Mouse (Mus musculus) ES-Bruce4 (cell line): ENCODE results near the gene Rbl2. TPM values are rescaled to one million over a fixed set of nuclear protein-coding genes. Genes with fewer than 3 reads are reported as not detected.

Experiments used
- H3K27ac ChIP-seq: 2 replicates; pipeline ENCODE4 v1.5.1; 2012; ENCODE audit warnings: low read length, inconsistent platforms; ENCODE audit not compliant: insufficient read depth
- H3K27me3 ChIP-seq: 2 replicates; pipeline ENCODE4 v1.6.1; 2012; ENCODE audit warnings: mild to moderate bottlenecking, low read length, inconsistent platforms; ENCODE audit not compliant: control insufficient read depth, poor library complexity, insufficient read depth, severe bottlenecking
- H3K36me3 ChIP-seq: 2 replicates; pipeline ENCODE4 v1.6.1; 2012; ENCODE audit warnings: inconsistent platforms, mild to moderate bottlenecking, low read length, moderate library complexity; ENCODE audit not compliant: control insufficient read depth, poor library complexity, insufficient read depth, severe bottlenecking
- H3K4me1 ChIP-seq: one replicate; pipeline ENCODE4 v1.8.1; 2011; ENCODE audit warnings: low read length; ENCODE audit not compliant: control insufficient read depth, insufficient read depth
- H3K4me3 ChIP-seq: 2 replicates; pipeline ENCODE4 v1.5.1; 2011; ENCODE audit warnings: low read depth, mild to moderate bottlenecking, low read length
- H3K9ac ChIP-seq: 2 replicates; pipeline ENCODE4 v1.6.1; 2012; ENCODE audit warnings: low read depth, mild to moderate bottlenecking, inconsistent platforms; ENCODE audit not compliant: poor library complexity, severe bottlenecking
- H3K9me3 ChIP-seq: replicated peaks from 2 replicates; pipeline ENCODE4 v1.6.1; 2012; ENCODE audit warnings: mild to moderate bottlenecking, low read length, inconsistent platforms; ENCODE audit not compliant: control insufficient read depth, poor library complexity, insufficient read depth, severe bottlenecking
- CTCF ChIP-seq: IDR thresholded peaks from one replicate; pipeline ENCODE4 v1.8.1; 2011; ENCODE audit warnings: low read depth, low read length
- EP300 ChIP-seq: IDR thresholded peaks from 2 replicates; pipeline ENCODE4 v1.6.1; 2011; ENCODE audit warnings: low read depth, low read length; ENCODE audit not compliant: insufficient read depth
- POLR2A ChIP-seq: IDR thresholded peaks from one replicate; pipeline ENCODE4 v1.8.1; 2011; ENCODE audit warnings: low read length; ENCODE audit not compliant: insufficient read depth
- polyA plus RNA-seq: library from polyadenylated mRNA; stranded (reverse); fragments of >200 nt; gene quantifications from 2 replicates; pipeline ENCODE4 v1.2.4, GENCODE M21; 2011; ENCODE audit warnings: low read depth; ENCODE audit not compliant: missing spikeins, insufficient read depth, insufficient read length

Gene Rbl2
- polyA plus RNA-seq, 1 experiment: 7.3 TPM

DNA sequence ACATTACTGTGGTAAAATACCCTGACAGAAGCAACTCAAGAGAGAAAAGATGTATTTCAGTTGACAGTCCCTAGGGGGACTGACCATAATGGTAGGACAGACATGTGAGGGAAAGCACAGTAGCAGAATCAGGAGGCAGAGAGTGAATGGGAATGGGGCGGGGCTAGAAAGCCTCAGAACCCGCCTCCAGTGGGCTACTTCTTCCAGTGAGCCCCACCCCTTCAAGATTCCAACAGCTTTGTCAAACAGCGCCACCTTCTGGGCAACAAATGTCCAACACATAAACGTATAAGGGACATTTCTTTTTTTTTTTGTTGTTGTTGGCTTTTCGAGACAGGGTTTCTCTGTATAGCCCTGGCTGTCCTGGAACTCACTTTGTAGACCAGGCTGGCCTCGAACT, 84.7 kb downstream of the Rbl2 start:
- H3K9me3 ChIP-seq: no peaks in the 10 kb centered on the region
- TF ChIP-seq CTCF (peak; percentile 59), POLR2A (no peak)
- no peaks in the 10 kb centered on the region for H3K4me1 ChIP-seq
- no peaks in the 10 kb centered on the region for H3K36me3 ChIP-seq
- H3K9ac ChIP-seq: no peak overlapping the region
- H3K27ac ChIP-seq: no peak overlapping the region
- H3K27me3 ChIP-seq: no peaks in the 10 kb centered on the region
- no peak overlapping the region for H3K4me3 ChIP-seq

DNA sequence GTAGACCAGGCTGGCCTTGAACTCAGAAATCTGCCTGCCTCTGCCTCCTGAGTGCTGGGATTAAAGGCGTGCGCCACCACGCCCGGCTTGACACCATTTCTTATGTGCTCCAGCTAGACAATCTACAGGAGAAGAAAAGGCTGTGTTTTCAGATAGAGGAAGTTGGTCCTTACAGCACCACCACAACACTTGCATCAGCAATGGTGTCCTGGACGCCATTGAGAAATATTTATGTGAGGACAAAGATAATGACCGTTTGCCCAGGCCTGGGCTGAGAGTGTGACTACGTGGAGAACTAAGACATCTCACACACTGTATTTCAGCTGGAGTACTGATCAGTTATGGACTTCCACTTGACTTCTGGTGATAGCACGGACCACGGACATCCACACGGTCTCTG, 88.8 kb downstream of the Rbl2 start:
- Histone ChIP-seq H3K27ac (no peak overlapping the region), H3K4me1 (no peaks in the 10 kb centered on the region), H3K9me3 (no peaks in the 10 kb centered on the region), H3K9ac (no peak overlapping the region), H3K36me3 (no peaks in the 10 kb centered on the region), H3K27me3 (no peaks in the 10 kb centered on the region), H3K4me3 (no peak overlapping the region)
- no peak for TF ChIP-seq CTCF
- TF ChIP-seq EP300: no peak
- TF ChIP-seq POLR2A: no peak

DNA sequence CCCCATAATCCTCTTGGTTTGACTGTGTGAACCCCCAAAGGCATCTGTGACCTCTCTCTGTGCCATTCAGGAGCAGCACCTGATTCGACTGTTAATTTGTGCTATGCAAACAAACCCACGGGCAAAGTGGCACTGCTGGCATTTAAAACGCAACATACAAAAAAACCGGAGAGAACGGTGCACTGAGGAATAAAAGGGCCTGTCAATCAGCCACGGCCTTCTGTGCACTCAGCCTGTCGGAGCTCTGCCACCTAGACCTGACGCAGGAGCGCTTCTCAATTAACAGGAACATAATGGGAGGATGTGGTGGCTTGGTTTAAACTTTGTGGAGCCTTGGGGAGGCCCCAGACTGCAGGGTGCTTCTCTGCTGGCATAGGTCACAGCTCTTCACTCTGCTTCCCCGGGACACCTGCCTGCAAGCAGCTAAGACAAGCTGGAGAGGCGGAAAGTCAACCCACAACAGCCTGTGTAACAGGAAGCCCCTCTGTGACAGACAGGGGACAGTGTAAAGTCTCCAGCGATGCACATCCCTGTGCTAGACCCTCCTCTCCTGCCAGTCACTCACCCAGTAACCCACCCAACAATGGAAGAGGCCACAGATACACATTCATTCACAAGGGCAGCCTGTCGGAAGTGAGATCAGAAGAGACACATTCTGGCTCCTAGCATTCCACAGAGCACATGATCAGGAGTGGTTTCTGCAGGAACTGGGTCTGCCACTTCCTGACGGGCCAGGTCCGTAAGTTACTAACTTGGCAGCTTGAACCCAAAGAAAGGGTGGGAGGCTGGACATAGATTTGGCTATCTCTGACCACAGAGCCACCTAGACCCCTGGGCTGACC, 90.3 kb downstream of the Rbl2 start:
- H3K36me3 ChIP-seq: no peaks in the 10 kb centered on the region
- no peak overlapping the region for H3K9ac ChIP-seq
- no peak overlapping the region for H3K27ac ChIP-seq
- H3K4me1 ChIP-seq: no peaks in the 10 kb centered on the region
- H3K9me3 ChIP-seq: peaks cover 3% of the 10 kb centered on the region
- TF ChIP-seq EP300 (no peak), POLR2A (no peak), CTCF (no peak)
- no peak overlapping the region for H3K4me3 ChIP-seq
- H3K27me3 ChIP-seq: no peaks in the 10 kb centered on the region

DNA sequence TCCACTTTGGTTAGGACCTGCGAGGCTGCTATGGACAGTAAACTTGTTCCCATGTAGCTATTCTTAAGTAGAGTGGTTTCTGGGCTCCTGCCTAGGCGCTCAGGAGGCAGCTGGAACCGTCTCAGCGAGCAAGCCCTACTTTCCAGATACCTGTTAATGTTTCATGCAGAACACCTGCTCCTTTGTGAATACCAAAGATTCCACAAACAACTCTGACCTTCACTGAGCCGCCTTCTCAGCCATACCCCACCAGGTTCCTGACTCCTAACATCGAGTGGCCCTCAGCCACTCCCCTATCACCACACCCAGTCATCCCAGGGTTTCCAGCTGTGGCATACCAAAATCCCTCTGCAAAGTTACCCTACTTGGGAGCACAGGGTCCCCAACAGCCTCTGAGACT, 100.3 kb downstream of the Rbl2 start:
- Histone ChIP-seq H3K9ac (no peak overlapping the region), H3K9me3 (peaks cover 6% of the 10 kb centered on the region), H3K36me3 (no peaks in the 10 kb centered on the region), H3K27me3 (no peaks in the 10 kb centered on the region), H3K27ac (no peak overlapping the region), H3K4me3 (no peak overlapping the region), H3K4me1 (no peaks in the 10 kb centered on the region)
- TF ChIP-seq EP300 (no peak), POLR2A (no peak), CTCF (no peak)

DNA sequence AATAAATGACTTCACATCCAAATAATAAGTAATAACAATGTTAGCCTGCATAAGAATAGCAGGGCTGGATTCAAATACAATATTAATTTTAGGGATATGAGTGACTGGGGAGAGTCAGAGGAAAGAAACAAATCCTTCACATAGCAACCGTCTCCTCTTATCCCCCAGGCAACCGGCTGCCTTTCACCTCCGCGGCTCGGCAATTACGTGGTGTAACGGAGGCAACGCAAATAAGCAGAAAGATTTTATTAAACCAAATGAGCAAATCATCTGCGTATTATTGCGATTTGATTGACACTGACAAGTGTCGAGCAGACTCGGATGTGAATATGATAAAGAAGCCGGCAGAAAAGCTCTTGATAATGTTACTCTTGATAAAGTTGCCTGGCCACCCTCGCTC, 101.1 kb downstream of the Rbl2 start:
- H3K4me1 ChIP-seq: no peaks in the 10 kb centered on the region
- H3K27ac ChIP-seq: no peak overlapping the region
- TF ChIP-seq POLR2A (no peak), CTCF (no peak), EP300 (no peak)
- no peaks in the 10 kb centered on the region for H3K9me3 ChIP-seq
- H3K9ac ChIP-seq: no peak overlapping the region
- H3K36me3 ChIP-seq: no peaks in the 10 kb centered on the region
- no peaks in the 10 kb centered on the region for H3K27me3 ChIP-seq
- no peak overlapping the region for H3K4me3 ChIP-seq

DNA sequence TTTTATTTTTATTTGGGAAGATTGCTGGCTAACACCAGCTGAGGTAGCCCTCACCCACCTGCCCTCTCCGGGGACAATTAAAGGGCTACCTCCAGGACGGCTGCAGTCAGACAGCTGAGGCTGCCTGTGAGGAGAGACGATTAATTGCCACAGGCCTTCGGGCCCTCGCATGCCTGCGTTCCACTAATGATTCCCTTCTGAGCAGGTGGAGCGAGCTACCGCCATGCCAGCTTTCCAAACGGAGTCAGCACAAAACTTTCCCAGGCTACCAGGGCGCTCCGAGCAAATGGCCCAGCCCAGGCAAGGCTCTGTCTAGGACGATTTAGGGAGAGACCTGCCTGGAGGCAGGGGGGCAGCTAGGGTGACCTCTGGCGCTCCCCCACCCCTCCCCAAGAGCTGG, 101.7 kb downstream of the Rbl2 start:
- Histone ChIP-seq H3K9me3 (no peaks in the 10 kb centered on the region), H3K36me3 (no peaks in the 10 kb centered on the region), H3K4me1 (no peaks in the 10 kb centered on the region), H3K27ac (no peak overlapping the region), H3K4me3 (no peak overlapping the region), H3K9ac (no peak overlapping the region), H3K27me3 (no peaks in the 10 kb centered on the region)
- TF ChIP-seq EP300 (no peak), POLR2A (no peak), CTCF (no peak)

Other genes with a start within 250 kb of the Rbl2 start
- gene Chd9, start 241.7 kb upstream of the Rbl2 start, polyA plus RNA-seq: 67.7 and 71.6 TPM in 2 replicates
- 74.4 and 80.3 TPM in 2 replicates for gene Aktip, start 129.9 kb downstream of the Rbl2 start, polyA plus RNA-seq
- gene Rpgrip1l, start 243.2 kb downstream of the Rbl2 start, polyA plus RNA-seq: 6.1 and 9.9 TPM in 2 replicates
- gene Fto, start 243.5 kb downstream of the Rbl2 start, polyA plus RNA-seq: 58.5 and 61.2 TPM in 2 replicates